Mouse (Mus musculus) thymus, postnatal 10 days (tissue): Measurements from ENCODE around the gene Ly6c1.
"Not testable (repeated sequence)": the region's sequence is repeated elsewhere in the genome, so short reads cannot be mapped to it uniquely, and the experiment has no call there.

Experiments
- DNase-seq, 2 experiments: peaks; one replicate each; pipeline ENCODE4 v3.0.0; 2021; ENCODE audit warnings: low spot score in 2 of 2

The Ly6c1 gene

DNA sequence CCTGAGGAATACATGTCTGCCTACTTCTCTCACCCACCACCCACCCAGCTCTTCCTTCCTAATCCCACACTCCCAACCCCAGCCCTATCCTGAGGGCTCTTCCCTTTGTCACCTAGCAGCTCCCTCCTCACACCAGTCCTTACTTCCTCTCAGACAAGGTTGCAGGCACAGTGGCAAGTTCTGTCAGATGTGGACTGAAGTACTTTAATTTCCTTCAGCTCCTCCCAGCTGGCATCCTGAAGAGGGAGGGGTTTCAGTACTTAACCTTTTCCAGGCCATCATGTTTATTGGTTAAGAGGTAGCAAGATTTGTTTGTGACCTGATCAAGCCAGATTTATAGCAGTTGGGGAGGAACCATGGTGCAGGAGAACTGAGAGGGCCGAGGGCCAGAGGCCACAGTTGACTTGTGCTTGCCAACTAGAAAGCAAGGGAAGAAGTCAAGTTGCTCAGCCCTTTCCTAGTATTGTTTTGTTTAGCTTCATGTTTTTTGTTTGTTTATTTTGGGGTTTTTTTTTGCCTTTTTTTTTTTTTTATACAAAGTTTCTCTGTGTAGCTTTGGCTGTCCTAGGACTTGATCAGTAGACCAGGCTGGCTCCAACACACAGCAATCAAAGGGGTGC, at the start of gene Ly6c1:
TSS of gene Ly6c1 (minus strand) at position 189 of the 620 bp plus-strand sequence.
- not testable (repeated sequence) for DNase-seq

DNA sequence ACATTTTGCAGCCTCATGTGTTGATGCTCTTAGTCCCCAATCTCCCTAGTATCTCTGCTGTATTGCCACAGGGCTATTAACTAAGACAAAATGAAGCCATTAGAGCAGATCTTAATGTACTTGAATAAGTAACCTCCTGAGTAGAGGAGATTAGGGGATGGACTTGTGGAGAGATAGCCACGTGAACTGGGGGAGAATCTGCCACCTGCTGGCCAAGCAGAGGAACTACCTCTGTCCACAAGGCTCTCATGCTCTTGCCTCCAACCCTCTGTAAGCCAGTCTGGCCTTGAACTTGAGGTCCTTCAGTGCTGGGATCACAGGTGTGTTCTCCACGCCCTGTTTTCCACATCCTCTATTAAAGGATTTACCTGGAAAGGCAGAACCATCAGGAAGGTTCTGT, 39.4 kb upstream of the Ly6c1 start:
- DNase-seq, result peak in 1 of 2 experiments; percentile 25

DNA sequence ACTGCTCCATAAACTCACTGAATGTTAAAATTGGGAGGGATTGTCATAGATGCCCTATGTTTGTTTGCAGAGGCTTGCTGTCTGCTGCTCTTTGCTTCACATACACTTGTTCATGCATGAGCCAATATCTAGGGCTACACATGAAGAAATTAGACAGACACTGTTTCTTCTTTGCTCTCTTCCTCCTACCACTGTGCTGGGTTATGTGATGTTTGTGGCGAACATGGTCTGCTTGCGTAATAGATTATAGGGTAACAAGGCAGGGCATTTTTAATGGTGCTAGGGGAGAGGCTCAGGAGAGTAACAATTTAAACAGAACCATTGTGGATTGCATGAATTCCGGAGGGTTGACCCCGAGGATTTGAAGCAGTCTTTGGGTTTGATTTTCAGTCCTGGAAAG, 21.3 kb upstream of the Ly6c1 start:
- DNase-seq, result no peak

DNA sequence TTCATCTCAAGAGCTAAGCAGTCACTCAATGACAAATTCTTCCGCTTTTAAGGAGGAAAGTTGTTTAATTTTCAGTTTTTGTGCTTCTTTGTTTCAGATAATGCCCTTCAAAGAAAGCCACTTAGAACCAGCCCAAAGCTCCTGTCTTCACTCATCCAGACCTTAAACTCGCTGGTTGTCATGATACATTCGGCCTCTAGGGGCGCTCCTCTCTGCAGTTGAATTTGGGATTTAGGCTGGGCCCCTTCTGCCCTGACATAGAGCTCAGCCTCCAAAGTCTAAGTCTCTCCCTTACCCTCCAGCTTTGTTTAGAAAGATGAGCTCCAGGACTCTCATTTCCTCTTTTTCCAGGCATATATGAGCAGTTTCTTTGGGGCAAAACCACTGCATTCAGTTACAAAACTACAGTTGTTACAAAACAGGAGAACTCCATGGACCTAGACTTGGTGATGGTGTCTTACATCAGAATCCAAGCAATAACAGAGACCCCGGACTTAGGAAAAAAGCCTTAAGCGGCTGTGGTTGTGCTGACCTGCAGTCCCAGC, 13.5 kb upstream of the Ly6c1 start:
- peak; percentile 70 to 90 for DNase-seq

DNA sequence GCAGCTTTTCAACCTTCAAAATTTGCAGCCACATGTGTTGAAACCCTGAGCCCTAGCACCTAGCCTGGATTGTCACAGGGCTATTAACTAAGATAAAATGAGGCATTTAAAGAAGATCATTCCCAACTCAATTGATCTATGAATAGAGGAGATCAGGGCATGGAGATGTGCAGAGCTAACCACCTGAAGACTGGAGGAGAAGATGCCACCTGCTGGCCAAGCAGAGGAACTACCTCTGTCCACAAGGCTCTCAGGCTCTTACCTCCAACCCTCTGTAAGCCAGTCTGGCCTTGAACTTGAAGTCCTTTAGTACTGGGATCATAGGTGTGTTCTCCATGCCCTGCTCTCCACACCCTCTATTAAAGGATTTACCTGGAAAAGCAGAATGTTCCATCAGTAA, 11.9 kb upstream of the Ly6c1 start:
- DNase-seq, result peak; percentile 37 to 77

DNA sequence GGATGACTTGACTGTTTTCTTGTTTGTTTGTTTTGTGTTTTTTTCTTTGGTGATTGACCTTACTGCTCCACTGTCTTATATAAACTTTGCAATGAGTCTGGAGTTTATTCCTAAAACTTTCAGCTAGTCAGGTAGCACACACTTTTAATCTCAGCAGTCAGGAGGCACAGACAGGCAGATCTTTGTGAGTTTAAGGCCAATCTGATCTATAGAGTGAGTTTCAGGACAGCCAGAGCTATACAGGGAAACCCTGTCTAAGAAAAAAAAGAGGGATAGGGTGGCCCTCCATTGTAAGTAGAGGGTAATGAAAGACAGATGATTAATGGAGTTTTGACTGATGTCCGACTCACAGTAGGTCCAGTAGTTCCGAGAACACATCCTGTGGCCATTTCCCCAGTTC, 7.4 kb upstream of the Ly6c1 start:
- no peak for DNase-seq

DNA sequence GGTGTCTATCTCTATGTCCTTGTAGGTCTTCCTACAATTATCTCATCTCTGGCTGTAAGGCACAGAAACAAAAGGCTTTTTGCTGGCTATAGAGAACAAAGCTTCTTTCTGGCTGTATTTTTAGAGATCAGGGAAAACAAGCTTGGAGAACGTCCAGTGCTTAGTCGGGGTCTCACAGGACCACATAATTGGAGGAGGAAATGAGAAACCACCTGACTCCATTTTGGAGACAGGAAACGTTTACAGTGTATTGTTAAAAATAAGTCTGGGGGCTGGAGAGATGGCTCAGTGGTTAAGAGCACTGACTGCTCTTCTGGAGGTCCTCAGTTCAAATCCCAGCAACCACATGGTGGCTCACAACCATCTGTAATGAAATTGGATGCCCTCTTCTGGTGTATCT, 6.8 kb upstream of the Ly6c1 start:
- not testable (repeated sequence) for DNase-seq

DNA sequence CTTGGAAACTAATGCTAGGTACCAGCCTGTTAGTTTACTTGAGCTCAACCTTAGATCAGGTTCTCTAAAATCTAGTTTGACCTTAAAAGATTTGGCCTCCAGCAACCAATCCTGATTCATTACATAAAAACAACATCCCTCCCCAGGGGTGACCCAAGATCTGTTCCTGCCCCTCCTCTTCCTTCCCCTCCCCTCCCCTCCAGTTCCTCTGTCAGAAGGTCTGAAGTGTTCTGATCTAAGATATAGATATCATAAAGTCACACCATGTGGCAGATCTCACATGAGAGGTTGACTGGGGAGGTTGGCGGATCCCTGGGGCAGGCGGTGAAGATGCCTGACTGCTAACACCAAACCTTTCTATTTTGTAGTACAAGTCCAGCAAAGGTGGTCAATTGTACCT, 3.8 kb upstream of the Ly6c1 start:
- peak; percentile 32 to 34 for DNase-seq

DNA sequence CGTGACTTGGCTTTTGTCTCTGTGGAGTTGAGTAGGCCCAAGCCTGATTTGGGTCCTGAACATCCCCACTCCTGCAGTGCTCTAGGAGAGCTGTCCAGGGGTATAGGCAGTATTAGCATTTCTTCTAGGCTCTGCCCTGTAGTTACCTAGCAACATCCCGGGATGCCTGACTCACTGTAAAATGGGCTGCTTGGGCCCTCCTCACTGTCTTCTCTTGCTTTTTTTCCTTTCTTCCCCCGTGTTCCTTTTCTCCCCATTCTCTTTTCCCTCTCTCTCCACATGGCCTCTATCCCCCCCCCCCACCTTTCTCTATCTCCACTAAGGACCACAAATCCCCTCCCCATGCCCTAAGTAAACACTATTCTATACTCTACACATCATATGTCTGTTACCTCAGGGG, 2.5 kb upstream of the Ly6c1 start:
- DNase-seq, result not testable (repeated sequence)

DNA sequence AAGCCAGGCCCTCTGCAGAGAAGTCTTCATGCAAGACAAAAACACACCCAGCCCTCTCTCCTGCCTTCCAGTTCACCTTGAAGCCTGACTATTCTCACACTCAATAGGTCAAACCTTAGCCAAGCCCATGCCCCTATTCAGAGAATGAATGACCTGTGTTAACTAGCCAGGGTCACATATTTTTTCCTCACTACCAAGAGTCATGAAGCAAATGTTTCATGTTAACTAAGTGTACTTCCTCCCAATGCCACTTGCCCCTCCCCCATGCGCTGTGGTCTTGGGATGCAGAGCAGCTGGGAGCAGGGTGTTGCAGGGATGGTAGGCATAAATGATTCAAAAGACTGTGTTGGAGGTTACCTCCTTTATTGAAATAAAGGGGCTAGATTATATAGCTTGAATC, 2.0 kb upstream of the Ly6c1 start:
- not testable (repeated sequence) for DNase-seq

DNA sequence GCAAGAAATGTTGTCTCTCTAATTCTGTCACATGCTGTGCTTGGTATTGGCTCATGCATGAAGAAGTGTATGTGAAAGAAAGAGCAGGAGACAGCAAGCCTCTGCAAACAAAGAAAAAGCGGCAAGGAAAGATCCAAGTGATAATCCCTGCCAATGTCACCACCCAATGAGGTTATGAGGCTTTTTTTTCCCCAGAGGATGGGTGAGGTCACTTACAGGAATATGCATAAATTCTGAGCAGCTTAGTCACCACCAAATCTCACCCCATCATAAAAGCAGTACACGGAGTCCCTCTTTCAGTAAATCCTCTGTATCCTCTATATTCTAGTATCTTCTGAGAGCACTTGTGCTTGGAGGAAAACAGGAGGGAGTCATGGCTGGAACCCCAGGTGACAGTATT, 1.2 kb upstream of the Ly6c1 start:
- DNase-seq, result not testable (repeated sequence)

DNA sequence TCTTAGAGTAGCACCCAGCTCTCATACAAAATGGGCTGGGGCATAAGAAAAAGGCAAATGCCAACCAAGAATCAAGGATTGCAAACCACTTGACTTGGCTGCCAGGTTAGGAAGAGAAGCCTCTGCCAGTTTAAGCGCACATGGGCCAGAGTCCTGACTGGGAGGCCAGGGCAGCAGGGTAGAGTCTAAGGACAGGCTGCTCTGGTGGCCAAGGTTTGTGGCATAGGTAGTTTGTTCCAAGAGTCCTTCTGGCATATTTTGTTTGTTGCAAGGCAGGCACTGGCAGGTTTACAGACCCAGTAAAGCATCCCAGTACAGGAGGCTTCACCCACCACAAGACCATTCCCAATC, 685 bp downstream of the Ly6c1 start:
- not testable (repeated sequence) for DNase-seq

DNA sequence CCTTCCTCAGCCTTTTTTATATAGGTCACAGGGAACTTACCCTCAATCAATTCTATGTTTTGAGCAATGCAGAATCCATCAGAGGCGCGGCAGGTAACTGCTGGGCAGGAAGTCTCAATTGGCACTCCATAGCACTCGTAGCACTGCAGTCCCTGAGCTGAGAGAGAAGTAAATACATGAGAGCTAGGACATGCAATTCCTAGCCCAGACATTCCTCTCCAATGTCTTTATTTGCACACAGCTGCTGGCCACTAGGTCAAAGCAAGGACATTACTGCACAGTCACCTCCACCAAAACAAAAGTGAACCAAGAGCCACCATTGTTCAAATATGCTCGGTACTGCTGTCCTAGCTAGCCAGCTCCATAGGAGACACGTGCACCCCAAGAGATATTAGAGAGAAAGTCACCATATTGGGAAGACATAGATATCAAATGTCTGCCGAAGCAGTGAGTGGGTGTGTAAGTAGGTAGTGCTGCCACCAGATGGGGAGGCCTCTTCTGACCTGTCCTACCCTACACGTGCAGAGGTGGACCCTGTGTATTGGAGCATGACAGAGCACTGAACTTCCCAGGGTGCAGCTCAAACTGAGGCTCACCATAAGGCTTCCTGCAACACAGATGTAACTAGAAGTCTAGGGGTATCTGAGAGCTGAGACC, 1.2 kb downstream of the Ly6c1 start:
- DNase-seq, result not testable (repeated sequence)

DNA sequence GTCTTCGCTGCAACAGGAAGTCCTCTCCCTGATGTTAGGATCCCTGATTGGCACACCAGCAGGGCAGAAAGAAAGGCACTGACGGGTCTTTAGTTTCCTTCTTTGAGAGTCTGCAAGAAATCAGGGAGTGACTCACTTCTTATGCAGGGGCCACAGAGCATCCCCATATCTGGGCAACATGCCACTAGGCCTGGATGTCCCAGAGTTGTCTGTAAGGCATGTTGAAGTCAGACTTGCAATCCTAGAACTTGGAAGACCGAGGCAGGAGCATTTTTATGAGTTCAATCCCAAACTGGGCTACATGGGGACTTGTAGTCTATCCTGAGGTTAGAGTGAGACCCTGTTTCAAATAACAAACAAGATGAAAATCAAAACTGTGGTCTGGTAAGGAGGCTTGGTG, 3.1 kb downstream of the Ly6c1 start:
- DNase-seq, result not testable (repeated sequence)

DNA sequence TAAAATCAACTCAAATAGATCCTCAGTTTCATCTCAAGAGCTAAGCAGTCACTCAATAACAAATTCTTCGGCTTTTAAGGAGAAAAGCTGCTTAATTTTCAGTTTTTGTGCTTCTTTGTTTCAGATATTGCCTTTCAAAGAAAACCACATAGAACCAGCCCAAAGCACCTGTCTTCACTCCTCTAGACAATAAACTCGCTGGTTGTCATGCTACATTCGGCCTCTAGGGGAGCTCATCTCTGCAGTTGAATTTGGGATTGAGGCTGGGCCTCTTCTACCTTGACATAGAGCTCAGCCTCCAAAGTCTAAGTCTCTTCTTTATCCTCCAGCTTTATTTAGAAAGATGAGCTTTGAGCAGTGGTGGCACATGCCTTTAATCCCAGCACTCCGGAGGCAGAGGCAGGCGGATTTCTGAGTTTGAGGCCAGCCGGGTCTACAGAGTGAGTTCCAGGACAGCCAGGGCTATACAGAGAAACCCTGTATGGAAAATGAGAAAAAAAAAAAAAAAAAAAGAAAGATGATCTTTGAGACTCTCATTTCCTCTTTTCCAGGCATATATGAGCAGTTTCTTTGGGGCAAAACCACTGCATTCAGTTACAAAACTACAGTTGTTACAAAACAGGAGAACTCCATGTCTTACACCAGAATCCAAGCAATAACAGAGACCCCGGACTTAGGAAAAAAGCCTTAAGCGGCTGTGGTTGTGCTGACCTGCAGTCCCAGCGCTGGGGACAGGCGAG, 27.4 kb downstream of the Ly6c1 start:
- DNase-seq, result not testable (repeated sequence)

DNA sequence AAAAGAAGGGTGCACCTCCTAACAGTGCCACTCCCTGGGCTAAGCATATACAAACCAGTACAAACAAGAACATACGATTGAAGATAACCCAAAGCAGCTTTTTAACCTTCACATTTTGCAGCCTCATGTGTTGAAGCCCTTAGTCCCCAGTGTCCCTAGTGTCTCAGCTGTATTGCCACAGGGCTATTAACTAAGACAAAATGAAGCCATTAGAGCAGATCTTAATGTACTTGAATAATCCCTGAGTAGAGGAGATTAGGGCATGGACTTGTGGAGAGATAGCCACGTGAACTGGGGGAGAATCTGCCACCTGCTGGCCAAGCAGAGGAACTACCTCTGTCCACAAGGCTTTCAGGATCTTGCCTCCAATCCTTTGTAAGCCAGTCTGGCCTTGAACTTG, 29.2 kb downstream of the Ly6c1 start:
- DNase-seq, result not testable (repeated sequence)
